Mouse (Mus musculus): ENCODE measurements around the gene Fcgr2b.

- TF ChIP-seq CTCF (IDR thresholded peaks at IDR 0.05; ENCODE audit: low read depth, low read length) (no peak), POLR2A (IDR thresholded peaks at IDR 0.05; ENCODE audit: extremely low read depth, insufficient read depth, low read length) (no peak)
Measured at GRCm38 (mm10) chr1:170926941-170927340, 49.4 kb downstream of the Fcgr2b start.
